Mouse (Mus musculus) liver, embryonic 14.5 days (tissue): ENCODE measurements around the gene Tm2d3. TPM values are rescaled to one million over a fixed set of nuclear protein-coding genes. Genes with fewer than 3 reads are reported as not detected.

ENCODE experiments used
- ATAC-seq: fragments of 200-750 bp; cut with Nextera tagmentation; 2 replicates; pipeline ENCODE4 v1.8.0; 2017; ENCODE audit warnings: moderate number of reproducible peaks, mild to moderate bottlenecking, moderate library complexity; ENCODE audit not compliant: insufficient read depth
- DNase-seq, 3 experiments: peaks; one replicate each; pipeline ENCODE4 v3.0.0-alpha.2; 2012 to 2013; ENCODE audit warnings: low read depth in 3 of 3, low spot score in 3 of 3
- H3K27ac ChIP-seq: fragments of 300-500 bp; sonication (generic); 2 replicates; pipeline ENCODE4 v1.5.1; 2014; ENCODE audit warnings: moderate library complexity, mild to moderate bottlenecking, control low read depth, inconsistent platforms
- H3K27me3 ChIP-seq: fragments of 300-500 bp; sonication (generic); 2 replicates; pipeline ENCODE4 v1.6.1; 2014; ENCODE audit warnings: mild to moderate bottlenecking, low read length, moderate library complexity; ENCODE audit not compliant: control insufficient read depth, insufficient read depth
- H3K36me3 ChIP-seq: fragments of 300-500 bp; sonication (generic); replicated peaks from 2 replicates; pipeline ENCODE4 v1.6.1; 2014; ENCODE audit warnings: low read depth; ENCODE audit not compliant: control insufficient read depth, insufficient read depth
- H3K4me1 ChIP-seq, 2 experiments: fragments of 200-500 bp in 1 of 2; fragments of 300-500 bp in 1 of 2; sonication (generic) in 1 of 2; replicated peaks; 2 replicates each; pipeline ENCODE4 v1.6.1; 2012 to 2014; ENCODE audit warnings: antibody characterized with exemption in 1 of 2, inconsistent platforms in 1 of 2, low read length in 1 of 2; ENCODE audit not compliant: control insufficient read depth in 2 of 2, insufficient read depth in 2 of 2
- H3K4me2 ChIP-seq: fragments of 300-500 bp; sonication (generic); 2 replicates; pipeline ENCODE4 v1.6.1; 2014; ENCODE audit warnings: low read depth, mild to moderate bottlenecking, control low read depth, moderate library complexity
- H3K4me3 ChIP-seq, 2 experiments: fragments of 200-500 bp in 1 of 2; fragments of 300-500 bp in 1 of 2; sonication (generic) in 1 of 2; 2 replicates each; pipeline ENCODE4 v1.5.1; 2012 to 2014; ENCODE audit warnings: low read depth in 2 of 2, low read length in 2 of 2, mild to moderate bottlenecking in 2 of 2, control low read depth in 1 of 2, inconsistent platforms in 1 of 2, moderate library complexity in 1 of 2; ENCODE audit not compliant: insufficient read depth in 1 of 2
- H3K9ac ChIP-seq: fragments of 300-500 bp; sonication (generic); replicated peaks from 2 replicates; pipeline ENCODE4 v1.6.1; 2014; ENCODE audit warnings: mild to moderate bottlenecking, control low read depth, moderate library complexity
- H3K9me3 ChIP-seq: fragments of 300-500 bp; sonication (generic); 2 replicates; pipeline ENCODE4 v1.6.1; 2016; ENCODE audit warnings: low read length, mixed read lengths; ENCODE audit not compliant: control insufficient read depth
- CTCF ChIP-seq: IDR thresholded peaks from 2 replicates; pipeline ENCODE4 v1.5.1; 2016; ENCODE audit warnings: antibody characterized with exemption, low read depth, control low read depth
- EP300 ChIP-seq: IDR thresholded peaks from 2 replicates; pipeline ENCODE4 v1.6.1; 2016; ENCODE audit warnings: antibody characterized with exemption, low read depth
- WGBS: fragments of 180-500 bp; shearing (Covaris S2); extraction: QIAGEN DNeasy Blood & Tissue Kit; methylation state at CpG from one replicate; pipeline ENCODE4 v1.1.7; 2014; ENCODE audit not compliant: insufficient replicate concordance; 5-methylcytosine and 5-hydroxymethylcytosine counted together
- polyA plus RNA-seq, 2 experiments: library from polyadenylated mRNA; depleted of rRNA in 1 of 2; stranded (reverse) in 1 of 2; unstranded in 1 of 2; fragments of >200 nt; fragmentation: Nextera tagmentation in 1 of 2; extraction: Ambion mirVana in 1 of 2; gene quantifications; 2 replicates each; pipeline versions ENCODE4 v1.2.1 to v1.2.3; 2012 to 2014

Tm2d3 gene
- polyA plus RNA-seq, 2 experiments: 34.3 to 34.6 TPM

GRCm38 (mm10) chr7:65686664-65687063, 4.3 kb upstream of the Tm2d3 start:
- Histone ChIP-seq H3K4me1 (no peaks in the 10 kb centered on the region), H3K27me3 (no peaks in the 10 kb centered on the region), H3K9me3 (no peaks in the 10 kb centered on the region), H3K36me3 (peaks cover 7% of the 10 kb centered on the region; the same call in 1 of the 2 replicates), H3K4me2 (no peak overlapping the region), H3K27ac (no peak overlapping the region), H3K9ac (no peak overlapping the region), H3K4me3 (no peak overlapping the region)
- no peak for TF ChIP-seq CTCF
- TF ChIP-seq EP300: no peak
- DNase-seq (no peak), ATAC-seq (no peak)
- WGBS: 85% methylated on average over 9 of the region's 9 CpGs

GRCm38 (mm10) chr7:65691929-65692605, 1.1 kb downstream of the Tm2d3 start:
- Histone ChIP-seq H3K4me3 (no peak overlapping the region), H3K9ac (no peak overlapping the region), H3K36me3 (peaks cover 2% of the 10 kb centered on the region; the same call in 1 of the 2 replicates), H3K4me2 (no peak overlapping the region), H3K27me3 (no peaks in the 10 kb centered on the region), H3K9me3 (no peaks in the 10 kb centered on the region), H3K27ac (no peak overlapping the region), H3K4me1 (peaks cover 5 to 7% of the 10 kb centered on the region in 2 experiments; a peak in 3 of 4 replicates)
- TF ChIP-seq CTCF: no peak
- no peak for TF ChIP-seq EP300
- 71% methylated on average over 8 of the region's 8 CpGs for WGBS
- DNase-seq (no peak), ATAC-seq (no peak)

DNA sequence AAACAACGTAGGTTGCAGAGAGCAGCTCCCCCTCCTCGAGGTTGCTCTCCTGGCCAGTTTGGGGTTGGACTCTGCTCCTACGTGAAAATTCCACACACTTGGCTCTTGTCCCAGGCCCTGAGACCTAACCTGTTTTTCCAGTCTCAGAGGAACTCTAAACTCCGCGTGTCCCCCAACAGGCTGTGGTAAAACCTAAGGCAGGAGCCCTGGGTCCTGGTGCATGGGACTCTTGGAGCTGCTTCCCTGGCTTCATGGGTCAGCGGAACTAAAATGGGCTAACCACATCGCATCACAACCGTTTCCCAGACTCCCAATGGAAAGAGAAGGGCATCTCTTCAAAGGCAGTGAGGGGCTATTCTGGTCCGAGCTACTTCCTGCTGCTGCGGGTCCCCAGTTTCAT, 1.9 kb downstream of the Tm2d3 start:
- Histone ChIP-seq H3K27me3 (no peaks in the 10 kb centered on the region), H3K4me3 (peak overlapping the region; percentile 96 to 97), H3K4me2 (peak overlapping the region; percentile 91), H3K9ac (peak overlapping the region; percentile 88; the same call in 1 of the 2 replicates), H3K36me3 (peaks cover 2% of the 10 kb centered on the region; the same call in 1 of the 2 replicates), H3K4me1 (peaks cover 5 to 7% of the 10 kb centered on the region in 2 experiments; a peak in 3 of 4 replicates), H3K27ac (no peak overlapping the region), H3K9me3 (no peaks in the 10 kb centered on the region)
- ATAC-seq (no peak), DNase-seq (no peak)
- TF ChIP-seq CTCF (no peak; the same call in 1 of the 2 replicates), EP300 (no peak)
- WGBS: 7% methylated on average over 10 of the region's 10 CpGs

GRCm38 (mm10) chr7:65693301-65693821, 2.4 kb downstream of the Tm2d3 start:
- TF ChIP-seq EP300: no peak
- TF ChIP-seq CTCF: no peak
- DNase-seq (peak; percentile 54 to 60 (median 57)), ATAC-seq (peak; percentile 92)
- Histone ChIP-seq H3K36me3 (peaks cover 2% of the 10 kb centered on the region; the same call in 1 of the 2 replicates), H3K4me1 (peaks cover 5 to 7% of the 10 kb centered on the region in 2 experiments; a peak in 3 of 4 replicates), H3K4me2 (peak overlapping the region; percentile 91), H3K27me3 (no peaks in the 10 kb centered on the region), H3K27ac (no peak overlapping the region), H3K4me3 (peak overlapping the region; percentile 96 to 97), H3K9me3 (no peaks in the 10 kb centered on the region), H3K9ac (peak overlapping the region; percentile 88)
- WGBS: under 1% methylated on average over 52 of the region's 52 CpGs

GRCm38 (mm10) chr7:65696450-65696849, 5.5 kb downstream of the Tm2d3 start:
- no peak overlapping the region for H3K9ac ChIP-seq
- H3K36me3 ChIP-seq: peaks cover 5% of the 10 kb centered on the region
- no peak overlapping the region for H3K4me3 ChIP-seq
- no peaks in the 10 kb centered on the region for H3K27me3 ChIP-seq
- peaks cover 5 to 7% of the 10 kb centered on the region in 2 experiments; a peak in 3 of 4 replicates for H3K4me1 ChIP-seq
- no peak overlapping the region for H3K4me2 ChIP-seq
- 42% methylated on average over 2 of the region's 2 CpGs for WGBS
- H3K9me3 ChIP-seq: no peaks in the 10 kb centered on the region
- no peak for ATAC-seq
- no peak overlapping the region for H3K27ac ChIP-seq
- peak in 1 of 3 experiments; percentile 14 for DNase-seq
- TF ChIP-seq CTCF: peak; percentile 68
- no peak for TF ChIP-seq EP300
